Comparison of ENCODE assay signal across 30 mouse cellular contexts in genomic region chr3:81919681-81920080, GRCm38 (mm10). TPM values are rescaled to one million over a fixed set of nuclear protein-coding genes. Genes with fewer than 3 reads are reported as not detected.
DNase-seq lines count a peak whose midpoint lies in the region; ATAC-seq and TF ChIP-seq lines count a peak whose summit lies in the region.
"Had no signal": no experiment of that assay in that cellular context is flagged by ENCODE, and none has a peak within 500 bp of the region (broad histone marks: within the 10 kb centered on the region; RNA-seq: fewer than 3 reads in every experiment).

No protein-coding gene starts in this region.

- H3K9ac ChIP-seq in forebrain, postnatal 0 days, result no peak overlapping the region
- H3K9ac ChIP-seq in forebrain, embryonic 15.5 days (replicated peaks), result no peak overlapping the region
- H3K9ac ChIP-seq: heart, embryonic 12.5 days; heart, embryonic 15.5 days; hindbrain, embryonic 13.5 days; intestine, embryonic 15.5 days had no signal

- H3K9me3 ChIP-seq in forebrain, postnatal 0 days (ENCODE audit: low read length), result no peaks in the 10 kb centered on the region
- no peaks in the 10 kb centered on the region for H3K9me3 ChIP-seq in forebrain, embryonic 15.5 days
- H3K9me3 ChIP-seq: forebrain, embryonic 10.5 days; heart, embryonic 12.5 days; heart, embryonic 15.5 days; hindbrain, embryonic 10.5 days; hindbrain, embryonic 13.5 days; intestine, embryonic 15.5 days had no signal

- H3K4me2 ChIP-seq in forebrain, postnatal 0 days (ENCODE audit: low read depth), result no peak overlapping the region
- no peak overlapping the region for H3K4me2 ChIP-seq in forebrain, embryonic 15.5 days (replicated peaks)
- H3K4me2 ChIP-seq: heart, embryonic 12.5 days; heart, embryonic 15.5 days; hindbrain, embryonic 13.5 days; intestine, embryonic 15.5 days had no signal

- no peak overlapping the region for H3K27ac ChIP-seq in forebrain, postnatal 0 days (ENCODE audit: low read depth, low read length)
- H3K27ac ChIP-seq in forebrain, embryonic 15.5 days (replicated peaks), result no peak overlapping the region
- H3K27ac ChIP-seq: forebrain, embryonic 10.5 days; heart, embryonic 15.5 days; hindbrain, embryonic 10.5 days; hindbrain, embryonic 13.5 days; intestine, embryonic 15.5 days had no signal

- no peak overlapping the region for H3K4me3 ChIP-seq in forebrain, postnatal 0 days (ENCODE audit: low read depth, low read length)
- no peak overlapping the region for H3K4me3 ChIP-seq in forebrain, embryonic 15.5 days
- H3K4me3 ChIP-seq: forebrain, embryonic 10.5 days; heart, embryonic 12.5 days; heart, embryonic 15.5 days; hindbrain, embryonic 10.5 days; hindbrain, embryonic 13.5 days; intestine, embryonic 15.5 days had no signal

- H3K36me3 ChIP-seq in forebrain, postnatal 0 days (ENCODE audit: insufficient read depth), result no peaks in the 10 kb centered on the region
- H3K36me3 ChIP-seq in forebrain, embryonic 15.5 days, result no peaks in the 10 kb centered on the region
- H3K36me3 ChIP-seq: forebrain, embryonic 10.5 days; heart, embryonic 12.5 days; heart, embryonic 15.5 days; hindbrain, embryonic 10.5 days; hindbrain, embryonic 13.5 days; intestine, embryonic 15.5 days had no signal

- no peak for DNase-seq in forebrain, postnatal 0 days
- peak; percentile 73 for DNase-seq in Muller cell, postnatal 12 days (ENCODE audit: inconsistent ontology term)
- DNase-seq in brain, adult 2 months (ENCODE audit: low read depth, low spot score), result peak; percentile 68
- DNase-seq in retina, embryonic 14.5 days (ENCODE audit: low spot score), result peak; percentile 73
- no peak for DNase-seq in thymus, postnatal 10 days (ENCODE audit: low spot score in 2 of 2)
- DNase-seq in cerebellum, adult 11-12 months, result no peak
- DNase-seq: adrenal gland, adult 8-10 months; adrenal gland, postnatal 25 days; cerebellum, adult 11 months; cerebellum, adult 8-10 months; cerebellum, postnatal 10 days; cerebellum, postnatal 36 days; gastrocnemius, postnatal 25 days; heart, adult 18-20 months; heart, postnatal 10 days; heart, postnatal 36 days; kidney, adult 11 months had no signal

- 10% methylated on average over 3 of the region's 3 CpGs for WGBS in forebrain, postnatal 0 days
- WGBS in forebrain, embryonic 15.5 days, result 9% methylated on average over 3 of the region's 3 CpGs

- ATAC-seq in forebrain, postnatal 0 days, result peak; percentile 51; the same call in 1 of the 2 replicates
- ATAC-seq in forebrain, embryonic 15.5 days (replicated peaks), result no peak
- ATAC-seq: activated CD4-positive, CD25-positive, alpha-beta regulatory T cell, adult 4 months; CD4-positive, CD25-positive, alpha-beta regulatory T cell, adult 4 months; hindbrain, embryonic 16.5 days; intestine, embryonic 15.5 days had no signal

- TF ChIP-seq CTCF in forebrain, postnatal 0 days (IDR thresholded peaks at IDR 0.05; ENCODE audit: low read depth), result no peak

- H3K4me1 ChIP-seq in forebrain, postnatal 0 days (ENCODE audit: insufficient read depth), result peaks cover 9% of the 10 kb centered on the region; the same call in 1 of the 2 replicates
- peaks cover 21% of the 10 kb centered on the region for H3K4me1 ChIP-seq in forebrain, embryonic 15.5 days
- H3K4me1 ChIP-seq: heart, embryonic 15.5 days; intestine, embryonic 15.5 days had no signal

- H3K27me3 ChIP-seq in forebrain, postnatal 0 days (ENCODE audit: insufficient read depth, low read length), result no peaks in the 10 kb centered on the region
- H3K27me3 ChIP-seq in forebrain, embryonic 15.5 days, result no peaks in the 10 kb centered on the region
- H3K27me3 ChIP-seq: heart, embryonic 12.5 days; heart, embryonic 15.5 days; hindbrain, embryonic 13.5 days; intestine, embryonic 15.5 days had no signal

RNA-seq across cellular contexts. Expression of gene Ctso, which starts 12.7 kb away (rescaled TPM):
- total RNA-seq in forebrain, postnatal 0 days (2014; rRNA removed), result 6.1 and 9.2 TPM in 2 replicates
- 11.8 and 13.6 TPM in 2 replicates for polyA plus RNA-seq in forebrain, postnatal 0 days (2015; fragmentation: Nextera tagmentation; extraction: Ambion mirVana)
- polyA plus RNA-seq in forebrain, embryonic 15.5 days (2015; fragmentation: Nextera tagmentation; extraction: Ambion mirVana), result 8.3 and 8.7 TPM in 2 replicates

RNA-seq across cellular contexts. Expression of gene Tdo2, which starts 56.3 kb away (rescaled TPM):
- total RNA-seq in forebrain, postnatal 0 days (2014; rRNA removed), result 0.14 and 0.31 TPM in 2 replicates
- polyA plus RNA-seq in forebrain, postnatal 0 days (2015; fragmentation: Nextera tagmentation; extraction: Ambion mirVana), result 1.4 and 1.6 TPM in 2 replicates
- polyA plus RNA-seq in forebrain, embryonic 15.5 days (2015; fragmentation: Nextera tagmentation; extraction: Ambion mirVana), result 1.2 and 2.0 TPM in 2 replicates
- total RNA-seq: gastrocnemius, postnatal 25 days; heart, adult 18-20 months; heart, postnatal 10 days; heart, postnatal 36 days; MEL had no signal
- polyA plus RNA-seq: C2C12; embryonic facial prominence, embryonic 14.5 days; hindbrain, embryonic 10.5 days had no signal

Comparison
In these comparisons a context has a peak if more than half of its experiments do, and no peak if none do; other contexts are left out.
1. DNase-seq: peak in Muller cell, postnatal 12 days (single experiment), brain, adult 2 months (single experiment) and retina, embryonic 14.5 days (single experiment); none in forebrain, postnatal 0 days (single experiment), thymus, postnatal 10 days (0 of 2) and cerebellum, adult 11-12 months (single experiment).